Mouse (Mus musculus): ENCODE results near the gene Slc38a2. TPM values are rescaled to one million over a fixed set of nuclear protein-coding genes. Genes with fewer than 3 reads are reported as not detected.

Slc38a2 gene
- polyA plus RNA-seq, 1 experiment from 2014 or later, result 95.3 TPM

DNA sequence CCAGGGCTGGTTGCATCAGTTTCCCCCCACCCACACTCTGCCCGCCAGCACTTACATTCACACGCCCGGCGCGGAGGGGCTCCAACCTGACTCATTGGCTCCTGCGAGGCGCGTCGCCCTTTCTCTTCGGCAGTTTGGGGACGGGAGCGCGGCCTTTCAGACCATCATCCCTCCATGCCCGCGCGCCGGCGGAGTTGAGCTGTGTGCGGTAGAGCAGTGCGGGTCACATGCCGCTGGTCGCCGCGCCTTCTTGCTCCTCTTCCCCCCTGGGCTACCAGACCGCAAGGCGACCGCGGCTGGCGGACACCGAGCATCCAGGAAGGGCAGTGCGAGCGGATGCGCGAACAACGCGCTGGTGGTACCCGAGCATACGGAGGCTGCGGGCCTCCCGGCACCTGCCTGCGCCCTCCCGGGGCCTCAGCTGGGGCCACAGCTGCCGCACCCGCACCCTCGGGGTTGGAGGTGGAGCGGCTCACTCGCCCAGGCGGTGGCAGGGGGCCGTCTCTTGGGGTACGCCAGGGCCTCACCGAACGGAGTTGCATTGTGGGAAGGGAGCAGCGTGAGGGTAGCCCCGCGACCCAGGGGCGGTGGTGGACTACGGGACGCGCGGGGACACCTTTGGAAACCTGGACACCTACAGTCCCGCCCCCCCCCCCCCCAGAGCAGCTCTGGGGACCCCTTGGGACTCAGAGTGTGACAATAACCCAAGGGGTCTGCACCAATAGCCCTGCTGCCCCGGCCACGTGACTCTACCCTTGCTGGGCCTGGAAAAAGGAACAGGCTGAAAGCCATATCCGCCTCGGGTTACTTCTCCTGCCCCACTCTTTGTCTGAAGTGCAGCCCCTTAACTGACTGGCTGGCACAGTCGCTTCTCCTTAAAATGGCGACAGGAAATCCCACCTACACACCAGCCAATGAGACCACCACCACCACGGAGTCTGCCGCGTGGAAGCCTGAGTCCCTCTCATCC is 56.8 kb downstream of the Slc38a2 start, which contains the start of gene Slc38a1:
Gene Slc38a1 (minus strand): TSS at position 478 of the 970 bp plus-strand sequence.
- whole genome bisulfite sequencing, result under 1% methylated on average over 56 of the region's 70 CpGs

DNA sequence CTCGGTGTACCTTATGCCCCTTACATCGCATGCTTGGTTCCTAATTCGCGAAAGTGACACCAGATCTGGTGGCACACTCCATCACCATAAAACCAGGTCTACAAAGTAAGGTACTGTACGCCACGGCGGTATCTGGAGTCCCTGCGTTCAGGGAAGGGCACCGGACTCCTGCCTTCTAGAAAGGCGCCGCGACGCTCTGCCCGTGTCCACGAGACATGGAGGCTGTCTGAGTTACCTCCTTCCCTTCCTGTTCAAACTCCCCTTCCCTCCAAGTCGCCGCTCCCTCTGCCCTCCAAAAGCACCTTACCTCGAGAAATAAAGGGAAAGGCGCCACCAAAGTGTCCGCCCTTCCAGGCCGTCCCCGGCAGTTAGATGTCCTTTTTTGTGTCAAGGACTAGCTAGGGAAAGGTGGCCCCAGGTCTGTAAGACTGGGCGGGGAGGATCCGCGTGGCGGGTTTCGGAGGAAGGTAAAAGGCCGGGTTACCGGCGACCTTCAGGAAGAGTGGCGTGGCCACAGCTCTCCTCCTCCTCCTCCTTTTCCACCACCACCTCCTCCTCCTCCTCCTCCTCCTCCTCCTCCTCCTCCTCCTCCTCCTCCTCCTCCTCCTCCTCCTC is 57.6 kb downstream of the Slc38a2 start:
- under 1% methylated on average over 31 of the region's 31 CpGs for WGBS
- Histone ChIP-seq H3K4me2 (replicated peaks) (peak overlapping the region; percentile 96), H3K9ac (peak overlapping the region; percentile 77), H3K4me1 (replicated peaks) (0 out of 2 replicates have a peak, but pooled peaks cover 8% of the 10 kb centered on the region), H3K27me3 (replicated peaks) (no peaks in the 10 kb centered on the region), H3K9me3 (no peaks in the 10 kb centered on the region), H3K36me3 (no peaks in the 10 kb centered on the region), H3K27ac (peak overlapping the region; percentile 98), H3K4me3 (replicated peaks) (peak overlapping the region; percentile 82)
- peak; percentile 50 for ATAC-seq

More for the DNA sequence above, 56.8 kb downstream of the Slc38a2 start, which contains the start of gene Slc38a1:
- Histone ChIP-seq H3K4me2 (replicated peaks) (peak within 1 kb of the TSS; percentile 96), H3K9ac (peak within 1 kb of the TSS; percentile 87), H3K4me1 (replicated peaks) (0 out of 2 replicates have a peak, but pooled peaks cover 8% of the 10 kb centered on the region), H3K9me3 (no peaks in the 10 kb centered on the region), H3K27ac (peak within 1 kb of the TSS; percentile 98), H3K4me3 (replicated peaks) (peak within 1 kb of the TSS; percentile 82), H3K36me3 (no peaks in the 10 kb centered on the region), H3K27me3 (replicated peaks) (no peaks in the 10 kb centered on the region)
- peak; percentile 83 for ATAC-seq

- Histone ChIP-seq H3K4me2 (replicated peaks) (peak overlapping the region; percentile 96), H3K9me3 (no peaks in the 10 kb centered on the region), H3K27ac (peak overlapping the region; percentile 98), H3K9ac (peak overlapping the region; percentile 77), H3K4me1 (replicated peaks) (0 out of 2 replicates have a peak, but pooled peaks cover 8% of the 10 kb centered on the region), H3K27me3 (replicated peaks) (no peaks in the 10 kb centered on the region), H3K36me3 (no peaks in the 10 kb centered on the region), H3K4me3 (replicated peaks) (peak overlapping the region; percentile 82)
- ATAC-seq, result peak; percentile 56
- WGBS, result under 1% methylated on average over 63 of the region's 63 CpGs
Measured at GRCm38 (mm10) chr15:96641111-96641820, 58.3 kb downstream of the Slc38a2 start.

- Histone ChIP-seq H3K4me1 (replicated peaks) (0 out of 2 replicates have a peak, but pooled peaks cover 8% of the 10 kb centered on the region), H3K4me2 (replicated peaks) (peak overlapping the region; percentile 96), H3K27ac (peak overlapping the region; percentile 98), H3K4me3 (replicated peaks) (peak overlapping the region; percentile 82), H3K9ac (peak overlapping the region; percentile 77), H3K9me3 (no peaks in the 10 kb centered on the region), H3K36me3 (no peaks in the 10 kb centered on the region), H3K27me3 (replicated peaks) (no peaks in the 10 kb centered on the region)
- WGBS, result 9% methylated on average over 16 of the region's 16 CpGs
- ATAC-seq, result 0 out of 2 replicates have a peak, but pooled peaks have one; percentile 12
Measured at GRCm38 (mm10) chr15:96640291-96640985, 59.1 kb downstream of the Slc38a2 start.

- no peak overlapping the region for H3K27ac ChIP-seq
- ATAC-seq, result no peak
Measured at GRCm38 (mm10) chr15:96639630-96640029, 59.9 kb downstream of the Slc38a2 start.

GRCm38 (mm10) chr15:96638656-96639055 is 60.9 kb downstream of the Slc38a2 start:
- no peak overlapping the region for H3K27ac ChIP-seq
- H3K9me3 ChIP-seq, result no peaks in the 10 kb centered on the region
- H3K9ac ChIP-seq, result no peak overlapping the region
- WGBS, result 65% methylated on average over 2 of the region's 2 CpGs
- 0 out of 2 replicates have a peak, but pooled peaks cover 10% of the 10 kb centered on the region for H3K4me1 ChIP-seq (replicated peaks)
- no peak overlapping the region for H3K4me3 ChIP-seq (replicated peaks)
- H3K27me3 ChIP-seq (replicated peaks), result no peaks in the 10 kb centered on the region
- H3K4me2 ChIP-seq (replicated peaks), result peak overlapping the region; percentile 96; the same call in 1 of the 2 replicates
- 0 out of 2 replicates have a peak, but pooled peaks cover 4% of the 10 kb centered on the region for H3K36me3 ChIP-seq
- no peak for ATAC-seq

More at GRCm38 (mm10) chr15:96639630-96640029, 59.9 kb downstream of the Slc38a2 start:
- 0 out of 2 replicates have a peak, but pooled peaks cover 10% of the 10 kb centered on the region for H3K4me1 ChIP-seq (replicated peaks)
- peak overlapping the region; percentile 82 for H3K4me3 ChIP-seq (replicated peaks)
- H3K27me3 ChIP-seq (replicated peaks), result no peaks in the 10 kb centered on the region
- WGBS, result 59% methylated on average over 8 of the region's 8 CpGs
- no peak overlapping the region; the same call in 1 of the 2 replicates for H3K9ac ChIP-seq
- no peaks in the 10 kb centered on the region for H3K9me3 ChIP-seq
- H3K4me2 ChIP-seq (replicated peaks), result peak overlapping the region; percentile 96
- no peaks in the 10 kb centered on the region for H3K36me3 ChIP-seq

DNA sequence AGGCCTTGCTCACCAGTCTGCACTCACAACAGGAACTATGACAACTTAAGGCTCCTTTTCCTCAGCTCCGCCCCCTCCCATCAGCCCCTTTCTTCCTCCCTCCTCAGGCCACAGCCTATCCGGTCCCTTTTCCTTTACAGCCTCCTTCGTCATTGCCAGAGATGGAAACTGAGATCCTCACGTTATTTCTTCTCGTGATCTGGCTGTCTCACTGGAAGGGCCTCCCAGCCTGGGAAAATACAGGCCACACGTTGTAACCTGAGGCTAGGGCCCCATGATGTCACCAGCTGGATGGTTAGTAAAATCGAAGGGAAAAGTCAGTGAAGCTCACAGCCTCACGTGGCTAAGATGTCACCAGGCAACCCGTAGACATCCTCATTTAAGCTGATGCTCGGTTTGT is 61.4 kb downstream of the Slc38a2 start:
- 45% methylated on average over 10 of the region's 10 CpGs for WGBS
- Histone ChIP-seq H3K4me1 (replicated peaks) (0 out of 2 replicates have a peak, but pooled peaks cover 10% of the 10 kb centered on the region), H3K27me3 (replicated peaks) (no peaks in the 10 kb centered on the region), H3K4me3 (replicated peaks) (no peak overlapping the region), H3K27ac (no peak overlapping the region), H3K9ac (no peak overlapping the region), H3K9me3 (no peaks in the 10 kb centered on the region), H3K4me2 (replicated peaks) (peak overlapping the region; percentile 15; the same call in 1 of the 2 replicates), H3K36me3 (0 out of 2 replicates have a peak, but pooled peaks cover 4% of the 10 kb centered on the region)
- no peak for ATAC-seq

Other genes with a start within 250 kb of the Slc38a2 start
- 89.8 and 102 TPM in 2 replicates for gene Scaf11, start 238.9 kb downstream of the Slc38a2 start, polyA plus RNA-seq (2015; fragmentation: Nextera tagmentation; extraction: Ambion mirVana)
- 113 and 119 TPM in 2 replicates for gene Slc38a1, start 56.8 kb downstream of the Slc38a2 start, polyA plus RNA-seq (2015; fragmentation: Nextera tagmentation; extraction: Ambion mirVana)

All from intestine, embryonic 15.5 days (tissue).